21 mouse cellular contexts compared by ENCODE assay signal in genomic region chr1:92727371-92727770, GRCm38 (mm10).
"Had no signal": no experiment of that assay in that cellular context is flagged by ENCODE, and none has a peak within 500 bp of the region (broad histone marks: within the 10 kb centered on the region; RNA-seq: fewer than 3 reads in every experiment).

No protein-coding gene starts in this region.

- H3K9ac ChIP-seq: limb, embryonic 13.5 days; liver, embryonic 12.5 days; liver, embryonic 15.5 days; neural tube, embryonic 12.5 days; neural tube, embryonic 15.5 days had no signal

- H3K4me3 ChIP-seq: limb, embryonic 10.5 days; limb, embryonic 13.5 days; liver, embryonic 12.5 days; liver, embryonic 15.5 days; neural tube, embryonic 12.5 days; neural tube, embryonic 15.5 days had no signal

- DNase-seq: kidney, adult 9 months; kidney, postnatal 14 days; kidney, postnatal 4 days; liver; lung, adult 18-20 months; lung, postnatal 14 days; lung, postnatal 4 days; midbrain, embryonic 14.5 days; right cerebral cortex, postnatal 14 days; right cerebral cortex, postnatal 4 days; thymus, adult 2 months; thymus, postnatal 14 days; thymus, postnatal 4 days had no signal

- H3K27me3 ChIP-seq: limb, embryonic 13.5 days; liver, embryonic 12.5 days; liver, embryonic 15.5 days; neural tube, embryonic 12.5 days; neural tube, embryonic 15.5 days had no signal

- H3K36me3 ChIP-seq: limb, embryonic 10.5 days; limb, embryonic 13.5 days; liver, embryonic 12.5 days; liver, embryonic 15.5 days; neural tube, embryonic 12.5 days; neural tube, embryonic 15.5 days had no signal

- H3K4me2 ChIP-seq: limb, embryonic 13.5 days; liver, embryonic 12.5 days; liver, embryonic 15.5 days; midbrain, embryonic 11.5 days; neural tube, embryonic 12.5 days; neural tube, embryonic 15.5 days had no signal

- ATAC-seq: liver, embryonic 12.5 days had no signal

- H3K9me3 ChIP-seq: limb, embryonic 10.5 days; limb, embryonic 13.5 days; liver, embryonic 12.5 days; liver, embryonic 15.5 days; neural tube, embryonic 12.5 days; neural tube, embryonic 15.5 days had no signal

- H3K4me1 ChIP-seq: limb, embryonic 10.5 days; liver, embryonic 12.5 days; liver, embryonic 15.5 days; neural tube, embryonic 12.5 days; neural tube, embryonic 15.5 days had no signal

- H3K27ac ChIP-seq: limb, embryonic 10.5 days; limb, embryonic 13.5 days; liver, embryonic 12.5 days; liver, embryonic 15.5 days; neural tube, embryonic 12.5 days; neural tube, embryonic 15.5 days; stomach, postnatal 0 days had no signal
